Mouse (Mus musculus) lung, postnatal 0 days (tissue): ENCODE data around the gene Cfd.

Experiments used
- CTCF ChIP-seq: IDR thresholded peaks from 2 replicates; pipeline ENCODE4 v1.5.1; 2016; ENCODE audit warnings: antibody characterized with exemption, mild to moderate bottlenecking
- EP300 ChIP-seq: IDR thresholded peaks from 2 replicates; pipeline ENCODE4 v1.6.1; 2016; ENCODE audit warnings: antibody characterized with exemption, mild to moderate bottlenecking, control low read depth

GRCm38 (mm10) chr10:79884446-79884845 is 6.2 kb upstream of the Cfd start:
- TF ChIP-seq CTCF (no peak), EP300 (no peak)
